Mouse (Mus musculus) spleen, adult 2 months (tissue): ENCODE measurements at regions not wholly inside any gene's neighbourhood (a gene's known extent, or its start where the extent isn't known, plus 50 kb on each side); places are given as distances from the start of the nearest gene placed in this dataset.

Experiments used
- CTCF ChIP-seq: fragments of 200-500 bp; IDR thresholded peaks from 2 replicates; pipeline ENCODE4 v1.5.1; 2011; ENCODE audit warnings: mild to moderate bottlenecking, inconsistent platforms; ENCODE audit not compliant: insufficient read depth, insufficient read length, insufficient replicate concordance; ENCODE audit errors: extremely low read depth
- POLR2A ChIP-seq: fragments of 200-500 bp; IDR thresholded peaks from 2 replicates; pipeline ENCODE4 v1.6.1; 2011; ENCODE audit warnings: low read depth, low read length, inconsistent platforms

- TF ChIP-seq CTCF (no peak), POLR2A (no peak)
Measured at GRCm38 (mm10) chr10:98789763-98790162, 124.4 kb upstream of the Atp2b1 start.
